Mouse (Mus musculus): ENCODE results near the gene Scrn1.
A peak's percentile ranks its signal among the peaks of the same experiment; 100 is the strongest.

The Scrn1 gene

GRCm38 (mm10) chr6:54565665-54566545, at the start of gene Scrn1:
Scrn1 (minus strand) TSS chr6:54566489.
- DNase-seq, result peak; percentile 87

DNA sequence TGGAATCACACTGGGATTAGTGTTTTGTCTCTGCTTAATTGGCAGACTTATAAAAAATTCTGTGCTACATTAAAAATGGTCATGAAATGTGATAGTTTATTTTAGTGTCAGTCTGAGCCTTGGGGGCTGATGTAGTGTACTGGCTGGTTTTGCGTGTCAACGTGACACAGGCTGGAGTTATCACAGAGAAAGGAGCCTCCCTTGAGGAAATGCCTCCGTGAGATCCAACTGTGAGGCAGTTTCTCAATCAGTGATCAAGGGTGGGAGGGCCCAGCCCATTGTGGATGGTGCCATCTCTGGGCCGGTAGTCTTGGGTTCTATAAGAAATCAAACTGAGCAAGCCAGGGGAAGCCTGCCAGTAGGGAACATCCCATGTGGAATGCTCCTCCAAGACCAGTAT, 40.0 kb upstream of the Scrn1 start:
- no peak for DNase-seq

DNA sequence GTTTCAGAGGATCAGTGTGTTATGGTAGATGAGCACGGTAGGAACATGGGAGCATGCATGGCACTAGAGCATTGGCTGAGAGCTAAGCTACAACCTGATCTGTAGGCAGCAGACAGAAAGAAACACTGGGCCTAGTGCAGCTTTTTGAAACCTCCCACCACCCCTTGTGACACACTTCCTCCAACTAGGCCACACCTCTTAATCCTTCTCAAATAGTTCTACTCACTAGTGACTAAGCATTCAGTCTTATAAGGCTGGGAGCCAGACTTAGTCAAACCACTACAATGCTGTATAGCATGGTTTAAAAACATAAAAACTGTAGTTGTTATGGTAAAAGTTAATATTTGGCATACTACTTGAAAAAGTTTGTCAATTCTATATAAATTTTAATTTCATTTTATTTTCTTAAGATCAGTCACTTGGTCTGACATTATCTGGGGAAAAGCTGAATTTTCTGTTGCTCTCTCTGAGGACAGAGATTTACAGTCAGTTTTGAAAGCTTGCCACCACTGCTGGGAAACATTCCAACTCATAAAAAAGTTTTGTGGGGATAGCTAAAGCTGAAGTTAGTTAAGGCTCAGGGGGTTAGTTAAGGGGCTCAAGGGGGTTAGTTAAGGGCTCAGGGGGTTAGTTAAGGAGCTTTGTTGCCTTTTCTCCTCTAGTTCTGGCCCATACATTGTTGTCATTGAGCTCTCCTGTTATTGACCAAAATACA, 37.9 kb upstream of the Scrn1 start:
- no peak for DNase-seq

DNA sequence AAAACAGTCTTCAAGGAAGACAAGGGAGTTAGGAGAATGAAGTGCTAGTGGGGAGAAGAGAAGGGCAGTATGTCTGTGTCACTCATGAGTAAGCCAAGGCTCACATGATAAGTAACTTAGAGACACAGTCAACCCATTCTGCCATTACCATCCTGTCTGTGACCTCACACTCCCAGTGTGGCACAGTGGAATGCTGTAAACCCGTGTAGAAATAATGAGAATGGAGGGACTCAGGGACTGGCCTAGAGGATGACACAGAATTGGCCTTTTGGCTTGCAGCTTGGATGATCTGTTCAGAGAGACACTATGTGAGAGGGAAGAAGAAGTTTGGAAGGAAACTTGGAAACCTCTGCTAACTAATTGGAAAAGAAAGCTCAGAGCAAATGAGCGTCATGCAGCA, 36.6 kb upstream of the Scrn1 start:
- DNase-seq, result no peak

DNA sequence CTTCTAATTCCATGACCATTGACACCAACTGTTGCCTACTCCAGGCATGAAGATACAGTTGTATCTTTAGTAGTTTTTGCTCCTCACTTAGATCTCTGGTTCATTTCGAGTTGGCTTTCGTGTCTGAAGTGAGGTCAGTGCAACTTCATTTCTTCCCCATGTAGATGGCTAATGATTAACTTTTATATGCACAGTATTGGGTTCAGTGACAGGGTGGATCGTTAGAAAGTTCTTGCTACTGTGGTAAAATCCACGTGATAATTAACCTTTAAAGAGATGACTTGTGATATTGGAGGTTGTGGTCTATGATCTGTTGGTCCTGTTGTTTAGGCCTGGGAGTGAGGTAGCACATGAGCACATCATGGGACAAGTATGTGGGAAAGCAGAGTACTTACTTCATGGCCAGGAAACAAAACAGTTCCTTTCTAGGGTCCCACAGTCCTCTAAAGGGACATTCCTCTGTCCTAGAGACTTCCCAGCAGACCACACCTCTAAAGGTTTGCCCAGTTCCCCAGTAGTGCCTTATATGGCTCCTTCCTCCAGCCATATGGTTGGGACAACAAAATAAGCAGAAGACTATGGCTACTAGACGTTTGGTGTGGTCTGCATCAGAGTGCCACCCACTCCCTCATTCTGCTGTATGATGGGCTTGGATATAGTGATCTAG, 34.5 kb upstream of the Scrn1 start:
- no peak for DNase-seq

- no peak for DNase-seq
Observed at GRCm38 (mm10) chr6:54597711-54598110, 31.4 kb upstream of the Scrn1 start.

DNA sequence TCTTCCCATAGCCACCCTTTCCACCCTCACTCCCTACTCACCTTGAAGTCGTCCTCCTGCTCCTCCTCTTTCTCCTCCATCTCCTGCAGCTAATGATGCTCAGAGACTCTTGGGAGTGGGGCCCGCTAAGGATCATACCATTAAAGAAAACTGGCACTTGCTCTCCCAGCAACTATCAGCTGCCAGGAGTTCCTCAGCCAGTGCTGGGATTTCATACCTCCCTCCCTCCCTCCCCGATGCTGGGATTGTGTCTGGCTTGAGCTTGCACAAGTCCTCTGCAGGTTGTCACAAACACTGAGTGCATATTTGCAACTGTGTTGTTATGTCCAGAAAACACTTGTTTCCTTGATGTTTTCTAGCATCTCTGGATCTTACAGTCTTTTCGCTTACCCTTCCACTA, 30.9 kb upstream of the Scrn1 start, which contains the start of gene Fkbp14:
TSS of gene Fkbp14 (minus strand) at position 101 of the 400 bp plus-strand sequence.
- no peak for DNase-seq

DNA sequence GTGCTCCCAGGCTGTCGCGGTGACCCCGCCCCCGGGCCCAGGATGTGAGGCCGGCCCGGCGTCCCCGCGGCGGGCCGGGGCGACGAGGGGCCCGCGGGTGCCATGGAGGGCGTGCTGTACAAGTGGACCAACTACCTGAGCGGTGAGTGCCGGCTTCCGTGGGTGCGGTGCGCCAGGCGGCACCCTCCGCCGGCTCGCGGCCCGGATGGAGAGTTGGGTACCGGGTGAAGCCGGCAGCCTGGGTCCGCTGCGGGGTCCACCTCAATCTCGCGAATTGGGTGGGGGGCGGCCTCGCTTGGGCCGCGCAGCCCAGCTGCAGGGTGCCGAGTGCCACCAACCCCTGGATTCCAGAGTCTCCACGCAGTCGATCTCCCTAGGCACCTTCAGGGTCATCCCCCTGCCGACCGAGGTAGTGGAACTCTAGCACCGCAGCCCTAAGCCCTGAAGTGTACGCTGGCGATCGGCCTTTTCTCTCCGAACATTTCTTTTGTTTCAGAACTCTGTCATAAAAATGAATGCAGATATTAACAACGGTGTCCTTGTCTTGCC, 29.1 kb upstream of the Scrn1 start:
- no peak for DNase-seq

DNA sequence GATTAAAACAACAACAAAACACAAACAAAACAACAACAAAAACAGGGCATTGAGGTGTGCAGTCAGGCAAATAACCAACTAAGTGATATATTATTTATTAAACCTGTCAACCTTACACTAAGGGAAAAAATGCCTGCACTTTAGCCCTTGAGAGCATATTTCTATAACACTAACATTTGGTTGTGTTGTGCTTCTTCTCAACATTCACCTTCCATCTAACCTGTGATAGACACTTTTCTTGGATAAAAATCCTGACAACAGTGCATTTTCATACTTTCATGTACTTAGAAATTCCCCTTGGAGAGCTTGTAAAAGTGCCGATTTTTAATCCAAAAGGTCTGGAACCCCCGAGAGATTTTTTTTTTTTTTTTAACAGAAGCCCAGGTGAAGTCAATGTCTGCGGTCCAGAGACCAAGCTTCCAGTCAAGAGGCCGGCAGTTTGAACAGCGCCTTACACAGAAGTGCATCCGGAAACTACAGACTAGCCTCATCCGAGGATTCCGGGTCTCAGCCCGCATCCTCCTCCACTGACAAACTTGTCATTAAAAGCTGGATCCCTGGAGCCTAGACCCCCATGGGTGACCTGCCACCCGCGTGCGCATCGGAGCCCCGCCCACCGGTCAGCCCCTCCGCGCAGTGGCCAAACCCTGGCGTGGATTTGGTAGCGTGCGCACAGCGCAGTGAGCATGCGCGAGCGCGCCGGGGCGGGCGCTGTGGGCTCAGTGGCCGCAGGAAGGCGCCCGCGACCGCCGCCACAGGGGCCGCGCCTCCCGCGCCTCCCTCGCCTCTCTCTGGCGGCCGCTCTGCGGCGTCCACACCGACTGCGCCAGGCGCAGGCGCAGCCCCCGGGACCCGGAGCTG, 28.4 kb upstream of the Scrn1 start, which contains the start of gene Plekha8:
TSS of gene Plekha8 (plus strand) at position 643 of the 861 bp plus-strand sequence.
- peak; percentile 93 for DNase-seq

DNA sequence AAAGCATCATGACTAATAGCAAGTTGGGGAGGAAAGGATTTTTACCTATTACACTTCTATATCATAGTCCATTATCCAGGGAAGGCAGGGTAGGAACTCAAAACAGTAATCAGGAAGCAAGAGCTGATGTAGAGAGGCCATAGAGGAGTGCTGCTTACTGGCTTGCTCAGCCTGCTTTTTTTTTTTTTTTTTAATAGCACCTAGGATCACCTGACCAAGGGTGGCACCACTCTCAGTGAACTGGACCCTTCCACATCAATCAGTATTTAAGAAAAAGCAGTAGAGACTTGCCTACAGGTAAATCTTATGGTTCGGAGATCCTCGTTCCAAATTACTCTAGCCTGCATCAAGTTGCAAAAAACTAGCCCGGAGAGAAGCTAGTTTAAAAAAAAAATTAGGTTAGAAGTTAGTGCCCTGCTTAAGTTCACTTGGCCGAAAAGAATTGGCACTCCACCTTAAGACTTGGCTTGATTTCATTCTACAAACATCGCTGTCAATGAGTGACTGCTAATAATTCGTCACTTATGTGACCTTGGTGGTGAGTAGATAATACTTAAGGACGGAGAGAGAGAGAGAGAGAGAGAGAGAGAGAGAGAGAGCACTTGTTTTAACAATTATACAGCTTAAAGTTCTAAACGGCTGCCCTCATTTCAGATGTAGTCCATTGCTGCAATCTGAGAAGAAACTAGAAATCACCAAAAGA, 27.6 kb upstream of the Scrn1 start:
- no peak for DNase-seq

DNA sequence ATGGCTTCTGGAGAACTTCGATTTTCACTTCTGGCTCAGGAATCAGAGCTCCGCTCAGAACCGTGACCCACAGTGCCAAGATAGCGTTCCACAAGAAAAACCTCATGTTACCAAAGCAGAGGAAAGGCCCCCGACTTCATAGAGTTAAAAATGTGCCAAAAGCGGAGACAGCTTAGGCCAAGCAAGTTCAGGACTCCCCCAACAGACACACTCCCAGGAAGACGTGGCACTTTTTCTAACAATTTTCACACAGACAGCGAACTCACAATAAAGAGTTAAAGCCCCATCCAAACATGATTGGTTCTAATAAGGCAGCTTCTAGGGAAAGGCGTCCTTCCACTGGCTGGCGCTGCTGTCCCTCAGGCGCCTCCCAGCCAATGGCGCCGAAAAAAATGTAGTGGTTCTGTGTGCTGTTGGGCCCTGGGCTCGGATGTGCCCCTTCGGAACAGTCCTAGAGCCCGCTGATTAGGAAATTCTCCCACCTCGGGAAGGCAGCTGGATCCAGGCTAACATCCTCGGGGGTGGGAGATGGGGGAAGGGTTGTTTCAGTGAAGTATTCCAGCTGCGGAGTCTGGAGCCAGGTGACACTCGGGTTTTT, 26.7 kb upstream of the Scrn1 start:
- DNase-seq, result peak; percentile 96

DNA sequence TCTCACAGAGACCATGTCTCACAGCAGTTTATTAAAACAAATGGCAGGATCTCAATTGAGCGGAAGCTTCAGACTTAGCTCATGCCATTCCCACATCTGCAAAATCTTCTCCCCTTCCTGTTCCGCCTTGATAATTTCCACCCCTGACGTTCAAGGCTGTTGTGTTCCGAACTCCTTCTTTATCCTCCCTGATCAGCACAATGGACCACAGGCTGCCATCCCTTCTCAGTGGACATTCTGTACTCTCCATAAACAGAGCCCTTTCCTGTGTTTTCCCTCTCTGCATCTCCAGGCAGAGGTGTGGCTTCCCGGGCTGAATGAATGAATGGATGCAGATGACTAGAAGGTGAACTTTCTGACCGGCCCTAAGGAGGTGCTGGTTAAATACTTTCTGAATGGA, 25.5 kb upstream of the Scrn1 start:
- DNase-seq, result no peak

DNA sequence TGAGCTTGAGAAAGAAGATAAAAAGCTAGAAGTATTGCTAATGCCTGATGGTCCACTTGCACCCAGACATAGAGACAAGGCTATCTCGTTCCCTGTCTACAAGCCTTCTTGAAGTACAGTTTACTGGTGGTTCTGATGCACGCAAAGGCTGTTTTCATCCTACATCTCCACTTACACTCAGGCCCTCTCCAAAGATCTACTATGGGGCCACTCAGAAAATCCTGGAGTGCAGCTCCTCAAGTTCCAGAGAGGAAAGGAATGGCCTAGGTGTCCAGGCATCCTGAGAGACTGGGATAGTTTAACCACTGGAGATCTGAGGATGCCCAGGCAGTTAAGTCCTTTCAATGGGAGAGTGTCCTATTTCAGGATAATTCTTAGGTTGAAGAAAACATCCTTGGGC, 24.4 kb upstream of the Scrn1 start:
- DNase-seq, result no peak

GRCm38 (mm10) chr6:54588212-54588611, 21.9 kb upstream of the Scrn1 start:
- no peak for DNase-seq

- DNase-seq, result no peak
Observed at GRCm38 (mm10) chr6:54587683-54588082, 21.4 kb upstream of the Scrn1 start.

- no peak for DNase-seq
Observed at GRCm38 (mm10) chr6:54586911-54587310, 20.6 kb upstream of the Scrn1 start.

DNA sequence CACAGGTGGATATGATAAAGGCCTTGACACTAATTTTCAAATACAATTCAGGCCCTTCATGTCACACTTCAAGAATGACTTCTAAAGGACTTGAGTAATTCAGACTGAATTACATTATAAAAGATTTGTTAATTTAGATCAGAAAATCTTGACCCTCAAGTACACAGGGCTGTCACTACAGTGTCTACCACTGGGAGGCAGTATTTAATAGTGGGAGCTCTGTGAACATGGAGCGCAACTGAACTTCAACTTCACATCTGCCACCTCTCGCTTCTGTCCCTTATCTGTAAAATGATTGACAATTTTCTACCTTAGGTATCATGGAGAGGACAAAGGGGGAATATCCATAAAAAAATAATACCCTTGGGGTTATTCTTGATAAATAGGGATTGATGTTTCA, 19.9 kb upstream of the Scrn1 start:
- DNase-seq, result peak; percentile 54

DNA sequence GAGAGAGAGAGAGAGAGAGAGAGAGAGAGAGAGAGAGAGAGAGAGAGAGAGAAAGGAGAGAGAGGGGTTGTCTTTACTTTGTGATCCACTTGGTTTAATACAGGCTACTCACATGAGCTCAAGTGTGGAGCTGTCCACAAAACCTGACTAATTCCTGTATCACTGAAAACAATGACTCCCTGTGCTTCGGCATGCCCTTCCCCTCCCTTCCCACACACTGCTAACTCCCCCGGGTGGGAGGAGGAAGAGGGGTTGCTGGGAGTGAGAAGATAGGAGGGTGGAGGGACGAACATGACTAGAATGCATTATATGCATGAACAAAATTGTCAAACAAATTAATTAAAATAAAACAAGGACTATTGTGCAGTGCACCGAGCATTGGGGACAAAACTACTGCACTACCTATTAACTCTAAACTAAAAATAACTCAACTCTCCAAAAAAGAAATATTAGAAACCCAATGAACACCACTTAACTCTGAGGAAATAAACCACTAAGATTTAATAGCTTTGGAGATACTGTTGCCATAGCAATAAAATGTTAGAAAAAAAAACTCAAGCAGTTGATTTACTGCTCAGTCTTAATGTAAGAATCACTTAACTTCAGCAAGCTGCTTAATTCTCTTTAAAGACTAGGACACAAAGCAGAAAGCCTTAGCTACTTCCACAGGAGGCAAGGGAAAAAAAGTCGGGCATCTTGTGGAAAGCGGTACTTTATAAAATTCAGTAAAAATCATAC, 7.1 kb upstream of the Scrn1 start:
- DNase-seq, result no peak

DNA sequence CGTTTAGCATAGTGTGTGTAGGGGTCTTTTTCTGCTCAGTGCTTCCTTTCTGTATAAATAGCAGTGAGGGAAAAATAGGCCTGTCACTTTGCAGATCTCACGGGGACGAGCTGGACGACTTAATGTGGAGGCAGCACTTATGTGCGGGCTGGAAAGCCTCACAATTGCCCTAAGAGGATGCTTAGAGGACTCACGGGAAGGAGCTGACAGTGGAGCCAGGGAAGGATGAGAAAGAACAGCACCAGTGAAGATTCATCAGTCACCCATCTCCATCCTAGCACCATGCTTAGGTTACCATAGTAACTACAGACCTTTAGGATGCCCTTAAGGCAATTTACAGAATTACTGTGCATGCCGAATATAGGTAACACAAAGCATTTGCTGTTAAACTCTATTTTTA, 3.5 kb upstream of the Scrn1 start:
- no peak for DNase-seq

DNA sequence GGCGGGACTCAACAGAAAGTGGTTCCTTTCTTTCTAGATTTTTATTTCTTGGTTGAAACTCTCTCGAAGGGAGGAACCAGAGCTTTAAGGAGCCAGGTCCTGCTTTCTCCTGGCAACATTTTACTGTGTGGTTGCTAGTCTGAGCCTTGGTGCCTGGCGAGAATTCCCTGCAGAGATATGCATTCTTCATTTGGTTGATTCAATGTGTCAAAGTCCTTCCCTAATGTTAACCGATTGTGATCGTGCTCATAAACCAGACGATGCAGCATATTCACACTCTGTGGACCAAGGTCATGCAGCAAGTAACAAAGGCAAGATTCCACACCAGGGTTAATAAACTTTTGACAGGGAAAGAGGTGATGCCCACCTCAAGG, 244 bp upstream of the Scrn1 start:
- DNase-seq, result no peak

Measured in right cerebral cortex, adult 18-20 months (tissue).